Mouse (Mus musculus) liver, adult 2 months (tissue): Measurements from ENCODE around the gene Galntl6.

Source experiments
- CTCF ChIP-seq: fragments of 200-500 bp; IDR thresholded peaks from 2 replicates; pipeline ENCODE4 v1.5.1; 2011; ENCODE audit warnings: low read depth, low read length, control low read depth
- POLR2A ChIP-seq: fragments of 200-500 bp; IDR thresholded peaks from 2 replicates; pipeline ENCODE4 v1.6.1; 2011; ENCODE audit warnings: low read length, control low read depth; ENCODE audit not compliant: insufficient read depth; ENCODE audit errors: extremely low read depth

DNA sequence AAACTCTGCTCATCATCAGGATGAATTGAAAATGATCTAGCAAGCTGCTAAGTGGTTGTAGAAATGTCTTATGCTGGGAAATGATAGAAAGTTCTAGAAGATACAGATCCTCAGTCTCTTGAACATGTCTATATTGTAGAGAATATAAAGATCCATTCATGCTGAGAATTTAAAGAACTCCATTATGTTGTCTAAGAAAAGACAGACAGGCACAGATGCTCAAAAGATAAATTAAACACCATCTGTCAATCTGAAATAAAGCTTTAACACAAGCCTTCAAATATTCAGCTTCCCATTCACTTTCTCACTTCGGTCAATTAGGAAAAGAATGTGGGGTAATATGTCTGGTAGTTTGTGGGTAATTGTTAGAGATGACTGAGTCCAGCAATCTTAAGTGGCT is 658.8 kb downstream of the Galntl6 start:
- TF ChIP-seq CTCF (no peak), POLR2A (no peak)
